Mouse (Mus musculus): Measurements from ENCODE around the gene Clcn5. TPM values are rescaled to one million over a fixed set of nuclear protein-coding genes. Genes with fewer than 3 reads are reported as not detected.
A peak's percentile ranks its signal among the peaks of the same experiment; 100 is the strongest.

The Clcn5 gene
- polyA plus RNA-seq, 1 experiment from 2014 or later, result 20.5 TPM

DNA sequence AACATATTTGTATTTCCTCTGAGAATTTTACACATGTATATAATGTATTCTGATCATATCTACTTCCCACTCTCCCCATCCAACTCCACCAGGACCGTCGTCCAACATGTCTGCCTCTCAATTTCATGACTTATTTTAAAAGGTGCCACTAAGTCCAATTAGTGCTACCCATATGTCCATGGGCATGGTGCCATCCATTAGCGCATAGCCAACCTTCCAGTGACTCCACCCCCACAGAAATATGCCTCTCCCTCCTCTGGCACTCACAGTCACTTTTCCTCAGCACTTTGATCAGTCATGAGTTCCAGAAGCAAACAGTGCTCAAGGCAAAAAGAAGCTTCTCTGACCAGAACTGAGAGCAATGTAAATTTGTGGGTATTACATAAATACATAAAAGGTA, 204.3 kb downstream of the Clcn5 start:
- Histone ChIP-seq H3K4me1 (replicated peaks) (no peaks in the 10 kb centered on the region), H3K9me3 (no peaks in the 10 kb centered on the region), H3K27me3 (no peaks in the 10 kb centered on the region), H3K9ac (replicated peaks) (no peak overlapping the region), H3K36me3 (no peaks in the 10 kb centered on the region), H3K4me2 (no peak overlapping the region), H3K27ac (no peak overlapping the region), H3K4me3 (replicated peaks) (no peak overlapping the region)
- 82% methylated on average over 3 of the region's 3 CpGs for WGBS
- ATAC-seq (ENCODE audit: insufficient number of reproducible peaks, insufficient read depth, low FRiP score, low TSS enrichment, low read depth), result no peak

MicroRNAs encoded within 50 kb of the gene (microRNA counts, 519-probe panel; counts per million panel counts)
- microRNA mmu-miR-188-3p (not detected), microRNA mmu-miR-188-5p (not detected), microRNA mmu-miR-362-3p (5,094 counts per million, percentile 51 among the panel's probes with 10 or more counts), microRNA mmu-miR-362-5p (3,766 counts per million, percentile 24 among the panel's probes with 10 or more counts), microRNA mmu-miR-500 (not detected), microRNA mmu-miR-501-3p (not detected), microRNA mmu-miR-501-5p (not detected), microRNA mmu-miR-532-3p (not detected), microRNA mmu-miR-532-5p (5,920 counts per million, percentile 69 among the panel's probes with 10 or more counts)

Small RNA genes within 50 kb of the gene (microRNA-seq; reads per million reads assigned to microRNA genes)
- gene Mir188, result 1,890 reads per million, percentile 81 among the genes with 10 or more reads in this experiment
- 196 reads per million, percentile 60 among the genes with 10 or more reads in this experiment for gene Mir362
- 235 reads per million, percentile 62 among the genes with 10 or more reads in this experiment for gene Mir500
- gene Mir501, result 830 reads per million, percentile 74 among the genes with 10 or more reads in this experiment
- gene Mir532, result 2,869 reads per million, percentile 85 among the genes with 10 or more reads in this experiment

Other genes starting within 250 kb of the Clcn5 start
- 1.3 and 1.4 TPM in 2 replicates for gene Usp27x, start 56.5 kb upstream of the Clcn5 start, polyA plus RNA-seq (2016; fragmentation: Nextera tagmentation; extraction: Ambion mirVana)

Measured in limb, embryonic 12.5 days (tissue).